Mouse (Mus musculus) heart, postnatal 0 days (tissue): ENCODE measurements around the gene Tbx1.

Source experiments
- CTCF ChIP-seq: IDR thresholded peaks from 2 replicates; pipeline ENCODE4 v1.5.1; 2016; ENCODE audit warnings: antibody characterized with exemption, control low read depth, low read depth
- EP300 ChIP-seq: IDR thresholded peaks from 2 replicates; pipeline ENCODE4 v1.6.1; 2016; ENCODE audit warnings: antibody characterized with exemption, low read depth

- no peak for TF ChIP-seq CTCF
- TF ChIP-seq EP300, result no peak
Measured at GRCm38 (mm10) chr16:18618297-18618696, 27.8 kb upstream of the Tbx1 start.
